Mouse (Mus musculus) forebrain, embryonic 15.5 days (tissue): ENCODE measurements around the gene Osmr. TPM values are rescaled to one million over a fixed set of nuclear protein-coding genes. Genes with fewer than 3 reads are reported as not detected.

Source experiments
- polyA plus RNA-seq: library from polyadenylated mRNA; unstranded; fragments of >200 nt; fragmentation: Nextera tagmentation; extraction: Ambion mirVana; gene quantifications from 2 replicates; pipeline ENCODE4 v1.2.1, GENCODE M21; 2015

Osmr gene
- polyA plus RNA-seq, 1 experiment from 2014 or later: 1.4 TPM

Other genes starting within 250 kb of the Osmr start
- 59.1 and 60.7 TPM in 2 replicates for gene Rictor, start 166.6 kb downstream of the Osmr start, polyA plus RNA-seq
- gene Lifr, start 215.6 kb upstream of the Osmr start, polyA plus RNA-seq: 7.6 and 8.1 TPM in 2 replicates